40 mouse cellular contexts compared by ENCODE assay signal in genomic region chr1:83084790-83085189, GRCm38 (mm10). TPM values are rescaled to one million over a fixed set of nuclear protein-coding genes. Genes with fewer than 3 reads are reported as not detected.
DNase-seq lines count a peak whose midpoint lies in the region; ATAC-seq and TF ChIP-seq lines count a peak whose summit lies in the region.
"Had no signal": no experiment of that assay in that cellular context is flagged by ENCODE, and none has a peak within 500 bp of the region (broad histone marks: within the 10 kb centered on the region; RNA-seq: fewer than 3 reads in every experiment).

No protein-coding gene starts in this region.

- WGBS in kidney, postnatal 0 days = 73% methylated on average over 2 of the region's 2 CpGs
- 62% methylated on average over 2 of the region's 2 CpGs for WGBS in stomach, embryonic 14.5 days

- ATAC-seq in kidney, postnatal 0 days (replicated peaks; ENCODE audit: low FRiP score, low read depth) = no peak
- ATAC-seq in stomach, embryonic 14.5 days (ENCODE audit: insufficient number of reproducible peaks, insufficient read depth, low FRiP score, low read depth) = 0 out of 2 replicates have a peak, but pooled peaks have one; percentile 67
- ATAC-seq: CD4-positive, CD25-positive, alpha-beta regulatory T cell, adult 4 months; forebrain, embryonic 15.5 days; hindbrain, postnatal 0 days had no signal

- TF ChIP-seq CTCF in kidney, postnatal 0 days (IDR thresholded peaks at IDR 0.05; ENCODE audit: low read depth) = no peak

- no peaks in the 10 kb centered on the region for H3K36me3 ChIP-seq in kidney, postnatal 0 days (ENCODE audit: insufficient read depth, low read length)
- no peaks in the 10 kb centered on the region for H3K36me3 ChIP-seq in stomach, embryonic 14.5 days (ENCODE audit: control insufficient read depth, insufficient read depth, low read length)
- H3K36me3 ChIP-seq: embryonic facial prominence, embryonic 12.5 days; forebrain, embryonic 15.5 days; heart, embryonic 10.5 days; heart, embryonic 15.5 days; limb, embryonic 13.5 days; midbrain, embryonic 12.5 days; neural tube, embryonic 13.5 days had no signal

- no peak overlapping the region for H3K27ac ChIP-seq in kidney, postnatal 0 days
- no peak overlapping the region for H3K27ac ChIP-seq in stomach, embryonic 14.5 days (ENCODE audit: low read length)
- H3K27ac ChIP-seq: embryonic facial prominence, embryonic 12.5 days; forebrain, embryonic 15.5 days; heart, embryonic 10.5 days; heart, embryonic 15.5 days; hindbrain, postnatal 0 days; layer of hippocampus, adult 2 months; limb, embryonic 13.5 days; midbrain, embryonic 12.5 days; neural tube, embryonic 13.5 days had no signal

- no peaks in the 10 kb centered on the region for H3K27me3 ChIP-seq in kidney, postnatal 0 days (ENCODE audit: insufficient read depth, low read length)
- H3K27me3 ChIP-seq in stomach, embryonic 14.5 days (ENCODE audit: control insufficient read depth, insufficient read depth, low read length) = no peaks in the 10 kb centered on the region
- H3K27me3 ChIP-seq: embryonic facial prominence, embryonic 12.5 days; forebrain, embryonic 15.5 days; heart, embryonic 15.5 days; limb, embryonic 13.5 days; midbrain, embryonic 12.5 days; neural tube, embryonic 13.5 days had no signal

- DNase-seq in kidney, postnatal 0 days (ENCODE audit: low spot score) = peak; percentile 28
- DNase-seq in kidney, adult 8-10 months = no peak
- peak; percentile 5 for DNase-seq in lung, postnatal 36 days
- no peak for DNase-seq in lung, postnatal 10 days
- DNase-seq in layer of hippocampus, postnatal 25 days (ENCODE audit: extremely low spot score in 1 of 2, low spot score in 1 of 2) = no peak
- no peak for DNase-seq in right cerebral cortex, adult 18-20 months
- DNase-seq: adrenal gland, postnatal 25 days; cerebellum, adult 11-12 months; cerebellum, adult 9-11 months; embryo, embryonic 11 days; gastrocnemius, postnatal 25 days; heart, adult 11 months; kidney, adult 18-20 months; kidney, postnatal 25 days; thymus, adult 2 months; thymus, postnatal 36 days had no signal

- H3K4me2 ChIP-seq in kidney, postnatal 0 days (ENCODE audit: low read length) = no peak overlapping the region
- no peak overlapping the region for H3K4me2 ChIP-seq in stomach, embryonic 14.5 days (replicated peaks; ENCODE audit: low read depth, low read length)
- H3K4me2 ChIP-seq: embryonic facial prominence, embryonic 12.5 days; forebrain, embryonic 15.5 days; heart, embryonic 15.5 days; limb, embryonic 13.5 days; liver, embryonic 11.5 days; midbrain, embryonic 12.5 days; neural tube, embryonic 13.5 days had no signal

- no peak overlapping the region for H3K4me3 ChIP-seq in kidney, postnatal 0 days (replicated peaks; ENCODE audit: low read depth, low read length)
- H3K4me3 ChIP-seq in stomach, embryonic 14.5 days (ENCODE audit: low read depth, low read length) = no peak overlapping the region
- H3K4me3 ChIP-seq: embryonic facial prominence, embryonic 12.5 days; forebrain, embryonic 15.5 days; heart, embryonic 10.5 days; heart, embryonic 15.5 days; layer of hippocampus, adult 2 months; limb, embryonic 13.5 days; midbrain, embryonic 12.5 days; myocyte; neural tube, embryonic 13.5 days had no signal

- H3K4me1 ChIP-seq in kidney, postnatal 0 days (replicated peaks; ENCODE audit: insufficient read depth, low read length) = no peaks in the 10 kb centered on the region
- H3K4me1 ChIP-seq in stomach, embryonic 14.5 days (ENCODE audit: control insufficient read depth, insufficient read depth, low read length) = no peaks in the 10 kb centered on the region
- H3K4me1 ChIP-seq: embryonic facial prominence, embryonic 12.5 days; forebrain, embryonic 15.5 days; heart, embryonic 10.5 days; heart, embryonic 15.5 days; limb, embryonic 13.5 days; midbrain, embryonic 12.5 days; neural tube, embryonic 13.5 days had no signal

- no peaks in the 10 kb centered on the region for H3K9me3 ChIP-seq in kidney, postnatal 0 days (replicated peaks; ENCODE audit: low read length)
- no peaks in the 10 kb centered on the region for H3K9me3 ChIP-seq in stomach, embryonic 14.5 days (ENCODE audit: control insufficient read depth, low read depth, low read length)
- H3K9me3 ChIP-seq: embryonic facial prominence, embryonic 12.5 days; forebrain, embryonic 15.5 days; heart, embryonic 10.5 days; heart, embryonic 15.5 days; limb, embryonic 13.5 days; midbrain, embryonic 12.5 days; neural tube, embryonic 13.5 days had no signal

- H3K9ac ChIP-seq in kidney, postnatal 0 days (ENCODE audit: low read depth, low read length) = no peak overlapping the region
- H3K9ac ChIP-seq in stomach, embryonic 14.5 days (replicated peaks; ENCODE audit: low read depth, low read length) = no peak overlapping the region
- H3K9ac ChIP-seq: embryonic facial prominence, embryonic 12.5 days; forebrain, embryonic 15.5 days; heart, embryonic 15.5 days; limb, embryonic 13.5 days; midbrain, embryonic 12.5 days; neural tube, embryonic 13.5 days had no signal

RNA-seq across cellular contexts. Expression of gene Krtap28-13, which starts 24.1 kb away (rescaled TPM):
- not detected in 2 replicates for polyA plus RNA-seq in kidney, postnatal 0 days (2015; fragmentation: Nextera tagmentation; extraction: Ambion mirVana)
- polyA plus RNA-seq in stomach, embryonic 14.5 days (2014; fragmentation: Nextera tagmentation; extraction: Ambion mirVana) = not detected in 2 replicates
- not detected for total RNA-seq in layer of hippocampus, postnatal 25 days (2021)
- total RNA-seq: adrenal gland, adult 18-20 months; adrenal gland, postnatal 25 days; gastrocnemius, adult 18-20 months; gastrocnemius, postnatal 25 days; heart, postnatal 25 days; hindbrain, postnatal 0 days; layer of hippocampus, adult 2 months; layer of hippocampus, postnatal 14 days; left cerebral cortex, adult 8-10 months; left cerebral cortex, postnatal 36 days; megakaryocyte progenitor cell, adult 5-6 weeks; midbrain, postnatal 0 days had no signal
- polyA plus RNA-seq: CD4-positive, CD25-positive, alpha-beta regulatory T cell, adult 4 months; embryonic facial prominence, embryonic 12.5 days; forebrain, embryonic 15.5 days; heart, embryonic 10.5 days; heart, embryonic 15.5 days; hindbrain, embryonic 11.5 days; hindbrain, postnatal 0 days; limb, embryonic 13.5 days; liver, embryonic 11.5 days; liver, embryonic 16.5 days; midbrain, embryonic 12.5 days; midbrain, postnatal 0 days; myocyte; neural tube, embryonic 13.5 days; thymus, adult 2 months had no signal

RNA-seq across cellular contexts. Expression of gene A030005K14Rik, which starts 25.6 kb away (rescaled TPM):
- polyA plus RNA-seq in kidney, postnatal 0 days (2015; fragmentation: Nextera tagmentation; extraction: Ambion mirVana) = not detected in 2 replicates
- not detected in 2 replicates for polyA plus RNA-seq in stomach, embryonic 14.5 days (2014; fragmentation: Nextera tagmentation; extraction: Ambion mirVana)
- total RNA-seq in layer of hippocampus, postnatal 25 days (2021) = not detected
- total RNA-seq: adrenal gland, adult 18-20 months; adrenal gland, postnatal 25 days; gastrocnemius, adult 18-20 months; gastrocnemius, postnatal 25 days; heart, postnatal 25 days; hindbrain, postnatal 0 days; layer of hippocampus, adult 2 months; layer of hippocampus, postnatal 14 days; left cerebral cortex, adult 8-10 months; left cerebral cortex, postnatal 36 days; megakaryocyte progenitor cell, adult 5-6 weeks; midbrain, postnatal 0 days had no signal
- polyA plus RNA-seq: CD4-positive, CD25-positive, alpha-beta regulatory T cell, adult 4 months; embryonic facial prominence, embryonic 12.5 days; forebrain, embryonic 15.5 days; frontal cortex, adult 2 months; heart, embryonic 10.5 days; heart, embryonic 15.5 days; hindbrain, embryonic 11.5 days; hindbrain, postnatal 0 days; limb, embryonic 13.5 days; liver, embryonic 11.5 days; liver, embryonic 16.5 days; midbrain, embryonic 12.5 days; midbrain, postnatal 0 days; myocyte; neural tube, embryonic 13.5 days; thymus, adult 2 months had no signal

RNA-seq across cellular contexts. Expression of gene Ccl20, which starts 31.8 kb away (rescaled TPM):
- polyA plus RNA-seq in kidney, postnatal 0 days (2015; fragmentation: Nextera tagmentation; extraction: Ambion mirVana) = 0.46 and 1.5 TPM in 2 replicates
- 6.7 and 6.9 TPM in 2 replicates for polyA plus RNA-seq in stomach, embryonic 14.5 days (2014; fragmentation: Nextera tagmentation; extraction: Ambion mirVana)
- total RNA-seq in layer of hippocampus, postnatal 25 days (2021) = not detected
- total RNA-seq: adrenal gland, adult 18-20 months; adrenal gland, postnatal 25 days; gastrocnemius, adult 18-20 months; gastrocnemius, postnatal 25 days; heart, postnatal 25 days; hindbrain, postnatal 0 days; layer of hippocampus, adult 2 months; layer of hippocampus, postnatal 14 days; left cerebral cortex, adult 8-10 months; left cerebral cortex, postnatal 36 days; megakaryocyte progenitor cell, adult 5-6 weeks; midbrain, postnatal 0 days had no signal
- polyA plus RNA-seq: forebrain, embryonic 15.5 days; frontal cortex, adult 2 months; heart, embryonic 15.5 days; hindbrain, embryonic 11.5 days; hindbrain, postnatal 0 days; limb, embryonic 13.5 days; liver, embryonic 16.5 days; midbrain, embryonic 12.5 days; midbrain, postnatal 0 days; myocyte; neural tube, embryonic 13.5 days had no signal

RNA-seq across cellular contexts. Expression of gene Gm47969, which starts 40.1 kb away (rescaled TPM):
- polyA plus RNA-seq in kidney, postnatal 0 days (2015; fragmentation: Nextera tagmentation; extraction: Ambion mirVana) = not detected in 2 replicates
- not detected in 2 replicates for polyA plus RNA-seq in stomach, embryonic 14.5 days (2014; fragmentation: Nextera tagmentation; extraction: Ambion mirVana)
- not detected for total RNA-seq in layer of hippocampus, postnatal 25 days (2021)
- total RNA-seq: adrenal gland, adult 18-20 months; adrenal gland, postnatal 25 days; gastrocnemius, adult 18-20 months; gastrocnemius, postnatal 25 days; heart, postnatal 25 days; hindbrain, postnatal 0 days; layer of hippocampus, adult 2 months; layer of hippocampus, postnatal 14 days; left cerebral cortex, adult 8-10 months; left cerebral cortex, postnatal 36 days; megakaryocyte progenitor cell, adult 5-6 weeks; midbrain, postnatal 0 days had no signal
- polyA plus RNA-seq: CD4-positive, CD25-positive, alpha-beta regulatory T cell, adult 4 months; embryonic facial prominence, embryonic 12.5 days; forebrain, embryonic 15.5 days; heart, embryonic 10.5 days; heart, embryonic 15.5 days; hindbrain, embryonic 11.5 days; hindbrain, postnatal 0 days; limb, embryonic 13.5 days; liver, embryonic 11.5 days; liver, embryonic 16.5 days; midbrain, embryonic 12.5 days; midbrain, postnatal 0 days; myocyte; neural tube, embryonic 13.5 days; thymus, adult 2 months had no signal

RNA-seq across cellular contexts. Expression of gene Krtap28-10, which starts 42.5 kb away (rescaled TPM):
- polyA plus RNA-seq in kidney, postnatal 0 days (2015; fragmentation: Nextera tagmentation; extraction: Ambion mirVana) = not detected in 2 replicates
- polyA plus RNA-seq in stomach, embryonic 14.5 days (2014; fragmentation: Nextera tagmentation; extraction: Ambion mirVana) = not detected in 2 replicates
- not detected for total RNA-seq in layer of hippocampus, postnatal 25 days (2021)
- total RNA-seq: adrenal gland, adult 18-20 months; adrenal gland, postnatal 25 days; gastrocnemius, adult 18-20 months; gastrocnemius, postnatal 25 days; heart, postnatal 25 days; hindbrain, postnatal 0 days; layer of hippocampus, adult 2 months; layer of hippocampus, postnatal 14 days; left cerebral cortex, adult 8-10 months; left cerebral cortex, postnatal 36 days; megakaryocyte progenitor cell, adult 5-6 weeks; midbrain, postnatal 0 days had no signal
- polyA plus RNA-seq: CD4-positive, CD25-positive, alpha-beta regulatory T cell, adult 4 months; embryonic facial prominence, embryonic 12.5 days; forebrain, embryonic 15.5 days; frontal cortex, adult 2 months; heart, embryonic 10.5 days; heart, embryonic 15.5 days; hindbrain, embryonic 11.5 days; hindbrain, postnatal 0 days; limb, embryonic 13.5 days; liver, embryonic 11.5 days; liver, embryonic 16.5 days; midbrain, embryonic 12.5 days; midbrain, postnatal 0 days; myocyte; neural tube, embryonic 13.5 days; thymus, adult 2 months had no signal

Comparison
In these comparisons a context has a peak if more than half of its experiments do, and no peak if none do; other contexts are left out.
1. DNase-seq: peak in kidney, postnatal 0 days (single experiment) and lung, postnatal 36 days (single experiment); none in kidney, adult 8-10 months (0 of 2), lung, postnatal 10 days (single experiment), layer of hippocampus, postnatal 25 days (0 of 2) and right cerebral cortex, adult 18-20 months (single experiment).